Mouse (Mus musculus): ENCODE measurements around the gene Bola1. TPM values are rescaled to one million over a fixed set of nuclear protein-coding genes. Genes with fewer than 3 reads are reported as not detected.
"Not testable (repeated sequence)": the region's sequence is repeated elsewhere in the genome, so short reads cannot be mapped to it uniquely, and the experiment has no call there.

Bola1 gene
- polyA plus RNA-seq, 1 experiment from 2014 or later = 55.3 TPM

DNA sequence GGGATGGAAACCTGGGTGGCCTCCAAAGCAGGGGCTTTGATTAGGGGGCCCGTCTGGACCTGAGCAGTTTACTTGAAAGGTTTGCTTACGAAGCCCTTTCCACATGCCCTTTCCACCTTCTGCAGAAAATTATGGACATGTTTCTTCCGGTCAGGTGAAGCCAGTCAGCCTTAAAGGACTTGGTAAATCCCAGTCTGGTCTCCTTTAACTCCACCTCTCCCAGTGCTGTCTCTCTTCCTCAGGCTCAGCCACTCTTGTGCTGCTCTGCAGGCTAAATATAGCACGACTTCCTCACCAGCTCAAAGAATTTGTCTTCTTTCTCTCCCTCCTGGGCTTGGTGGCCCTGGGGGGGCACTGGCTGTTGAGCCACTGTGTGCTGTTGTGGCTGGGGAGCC is 37.1 kb downstream of the Bola1 start:
- in situ Hi-C loops (cut with MboI; ENCODE audit: low pct_unique_long_range_greater_than_20kb) = no loop called here
- ChIA-PET POLR2A (interaction anchor here (0.6 to 2.2 kb wide), 3 partner anchors 8 to 37 kb away, joined by 3 to 9 read pairs (median 5); partner anchors contain the start of genes Bola1, Hist2h2ab and Sf3b4), CTCF (interaction anchor here (0.9 to 2.0 kb wide), 3 partner anchors 9 to 14 kb away, joined by 3 to 5 read pairs (median 3); no protein-coding TSS in a partner anchor)
- DNase-seq (ENCODE audit: low read depth, low spot score) = no peak
- H3K27me3 ChIP-seq = no peaks in the 10 kb centered on the region
- TF ChIP-seq CTCF (IDR thresholded peaks at IDR 0.05) = no peak
- ATAC-seq = no peak

GRCm38 (mm10) chr3:96181510-96182381 is 37.8 kb downstream of the Bola1 start:
- CTCF ChIA-PET = interaction anchor here (1.1 kb wide), 1 partner anchor 10 kb away, joined by 3 read pairs; no protein-coding TSS in a partner anchor
- DNase-seq (ENCODE audit: low read depth, low spot score) (no peak), ATAC-seq (no peak)

DNA sequence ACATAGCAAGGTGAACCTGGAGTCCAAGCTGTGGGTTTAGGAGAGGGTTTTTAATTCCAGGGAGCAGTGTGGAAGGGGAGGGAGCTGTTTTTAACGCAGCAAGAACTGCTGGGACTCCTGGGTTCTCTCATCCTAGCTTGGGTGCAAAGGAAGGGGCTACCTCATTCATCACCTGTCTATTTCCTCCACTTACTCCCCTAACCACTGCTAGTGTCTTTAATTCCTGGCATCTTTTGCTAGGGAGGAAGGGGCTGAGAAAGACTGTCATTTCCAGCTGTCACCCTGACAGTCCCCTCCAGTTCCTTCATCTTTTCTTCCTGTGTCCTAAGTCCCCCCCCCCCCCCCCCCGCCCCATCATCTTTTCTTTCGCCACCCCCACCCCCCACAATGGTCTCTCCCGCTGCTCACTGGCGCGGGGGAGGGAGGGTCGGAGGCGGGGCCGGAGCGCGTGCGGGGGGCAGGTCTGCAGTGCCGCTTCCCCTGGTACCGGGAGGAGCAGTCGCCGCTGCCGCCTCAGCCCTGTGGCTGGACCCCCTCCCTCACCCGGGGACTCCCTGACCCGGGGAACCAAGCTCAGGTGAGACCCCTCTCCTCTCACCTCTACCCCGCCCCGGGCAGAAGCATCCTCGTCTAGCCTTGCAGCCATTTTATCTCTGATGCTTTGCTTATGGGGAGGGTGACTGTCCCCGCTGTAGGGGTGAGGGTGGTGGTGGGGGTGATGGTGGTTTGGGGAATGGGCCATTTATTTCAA is 38.6 kb downstream of the Bola1 start, which contains the start of gene Sv2a:
Gene Sv2a (plus strand): TSS at position 425 of the 751 bp plus-strand sequence.
- no peak for TF ChIP-seq CTCF (IDR thresholded peaks at IDR 0.05)
- ChIA-PET CTCF (interaction anchor here (1.2 to 1.8 kb wide), 2 partner anchors 11 to 115 kb away, joined by 4 to 5 read pairs; no protein-coding TSS in a partner anchor), POLR2A (interaction anchor here (2.2 to 2.9 kb wide), 3 partner anchors 8 to 38 kb away, joined by 5 to 10 read pairs (median 9); partner anchors contain the start of genes Bola1, Hist2h2ab and Sf3b4)
- no peaks in the 10 kb centered on the region for H3K27me3 ChIP-seq
- in situ Hi-C loops (cut with MboI; ENCODE audit: low pct_unique_long_range_greater_than_20kb) = no loop called here
- DNase-seq (ENCODE audit: low read depth, low spot score) (no peak), ATAC-seq (no peak)

More at GRCm38 (mm10) chr3:96181510-96182381, 37.8 kb downstream of the Bola1 start:
- no peaks in the 10 kb centered on the region for H3K27me3 ChIP-seq
- in situ Hi-C loops (cut with MboI; ENCODE audit: low pct_unique_long_range_greater_than_20kb) = no loop called here
- TF ChIP-seq CTCF (IDR thresholded peaks at IDR 0.05) = no peak
- POLR2A ChIA-PET = interaction anchor here (0.5 to 2.9 kb wide), 4 partner anchors 9 to 38 kb away, joined by 4 to 10 read pairs (median 7); partner anchors contain the start of genes Bola1, Hist2h2ab and Sf3b4

DNA sequence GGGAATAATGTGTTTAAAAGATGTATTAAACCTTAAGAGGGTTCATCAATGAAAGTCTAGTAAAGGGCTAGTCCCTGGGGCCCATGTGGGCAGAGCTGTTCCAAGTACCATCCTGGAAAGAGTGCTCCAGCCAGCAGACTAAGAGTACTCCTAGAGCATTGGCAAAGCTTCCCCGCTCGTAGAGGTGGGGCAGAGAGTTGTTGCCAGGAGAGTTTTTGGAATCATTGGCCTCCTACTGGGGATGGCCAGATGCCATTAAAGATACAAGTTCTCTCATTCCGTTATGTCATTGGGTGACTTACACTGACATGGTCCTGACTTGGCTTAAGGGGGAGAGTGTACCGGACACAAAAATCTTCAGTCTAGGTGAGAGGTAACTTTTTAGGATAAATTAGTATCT is 40.0 kb downstream of the Bola1 start:
- CTCF ChIA-PET = interaction anchor here (1.2 to 2.1 kb wide), 3 partner anchors 10 to 113 kb away, joined by 4 to 6 read pairs (median 5); no protein-coding TSS in a partner anchor
- ATAC-seq = no peak
- no peak for TF ChIP-seq CTCF (IDR thresholded peaks at IDR 0.05)
- POLR2A ChIA-PET = interaction anchor here (0.6 to 2.9 kb wide), 2 partner anchors 17 to 269 kb away, joined by 3 to 10 read pairs; no protein-coding TSS in a partner anchor
- in situ Hi-C loops (cut with MboI; ENCODE audit: low pct_unique_long_range_greater_than_20kb) = no loop called here
- H3K27me3 ChIP-seq = no peaks in the 10 kb centered on the region
- no peak for DNase-seq (ENCODE audit: low read depth, low spot score)

DNA sequence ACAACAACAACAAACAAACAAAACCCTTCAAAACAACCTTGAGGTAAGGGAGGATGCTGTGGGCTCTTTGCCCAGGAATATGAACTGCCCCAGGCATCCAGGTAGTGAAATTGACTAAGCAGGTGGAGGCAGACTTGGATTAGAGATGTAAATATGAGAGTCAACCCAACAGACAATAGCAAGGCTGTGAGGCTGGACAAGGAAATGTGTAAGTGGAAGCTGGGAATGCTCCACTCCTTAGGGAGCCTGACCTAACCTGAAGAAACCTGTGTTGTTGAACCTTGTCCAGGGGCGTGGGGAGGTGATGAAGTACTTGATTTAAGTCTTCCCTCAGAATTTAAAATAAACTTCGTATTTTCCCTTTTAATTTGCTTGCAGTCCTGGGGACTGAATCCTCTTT is 40.6 kb downstream of the Bola1 start:
- in situ Hi-C loops (cut with MboI; ENCODE audit: low pct_unique_long_range_greater_than_20kb) = no loop called here
- ChIA-PET CTCF (interaction anchor here (1.8 to 2.1 kb wide), 2 partner anchors 15 to 113 kb away, joined by 5 to 6 read pairs; no protein-coding TSS in a partner anchor), POLR2A (interaction anchor here (0.6 to 2.9 kb wide), 2 partner anchors 18 to 269 kb away, joined by 3 to 10 read pairs; no protein-coding TSS in a partner anchor)
- ATAC-seq (no peak), DNase-seq (ENCODE audit: low read depth, low spot score) (no peak)
- no peak for TF ChIP-seq CTCF (IDR thresholded peaks at IDR 0.05)
- H3K27me3 ChIP-seq = no peaks in the 10 kb centered on the region

DNA sequence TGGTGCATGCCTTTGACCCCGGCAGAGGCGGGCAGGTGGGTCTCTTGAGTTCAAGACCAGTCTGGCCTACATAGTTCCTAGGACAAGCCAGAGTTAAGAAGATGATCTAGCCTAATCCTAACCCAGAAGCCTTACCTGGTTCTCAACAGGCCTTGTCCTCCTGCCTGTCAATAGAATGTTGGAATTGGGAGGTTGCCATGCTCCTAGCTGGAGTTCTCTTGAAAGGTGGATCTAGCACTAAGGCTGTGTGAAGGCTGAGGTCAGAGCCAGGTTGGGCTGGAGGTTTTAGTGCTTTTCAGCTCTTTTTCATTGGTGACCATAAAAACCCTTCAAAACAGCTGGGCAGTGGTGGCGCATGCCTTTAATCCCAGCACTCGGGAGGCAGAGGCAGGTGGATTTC is 41.1 kb downstream of the Bola1 start:
- ATAC-seq (no peak), DNase-seq (ENCODE audit: low read depth, low spot score) (no peak)
- CTCF ChIA-PET = interaction anchor here (1.3 to 2.1 kb wide), 2 partner anchors 12 to 15 kb away, joined by 5 to 6 read pairs; no protein-coding TSS in a partner anchor
- H3K27me3 ChIP-seq = no peaks in the 10 kb centered on the region
- POLR2A ChIA-PET = interaction anchor here (1.1 kb wide), 1 partner anchor 13 kb away, joined by 3 read pairs; no protein-coding TSS in a partner anchor
- in situ Hi-C loops (cut with MboI; ENCODE audit: low pct_unique_long_range_greater_than_20kb) = no loop called here
- TF ChIP-seq CTCF (IDR thresholded peaks at IDR 0.05) = no peak

DNA sequence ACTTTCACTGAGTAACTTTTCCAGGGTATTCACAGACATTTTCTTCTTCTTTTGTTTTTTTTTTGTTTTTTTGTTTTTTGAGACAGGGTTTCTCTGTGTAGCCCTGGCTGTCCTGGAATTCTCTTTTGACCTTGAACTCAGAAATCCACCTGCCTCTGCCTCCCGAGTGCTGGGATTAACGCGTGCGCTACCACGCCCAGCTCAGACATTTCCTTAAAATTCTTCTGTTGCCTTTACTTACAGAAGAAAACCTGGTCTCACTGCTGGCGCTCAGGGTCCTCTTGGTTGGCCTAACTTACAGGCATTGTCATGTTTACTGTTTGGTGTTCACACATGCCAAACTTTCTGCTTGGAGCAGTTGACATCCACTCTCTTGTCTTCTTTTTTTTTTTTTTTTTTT is 44.3 kb downstream of the Bola1 start:
- H3K27me3 ChIP-seq = no peaks in the 10 kb centered on the region
- no peak for TF ChIP-seq CTCF (IDR thresholded peaks at IDR 0.05)
- ChIA-PET POLR2A (interaction anchor here (0.7 to 5.5 kb wide), 3 partner anchors 13 to 28 kb away, joined by 4 to 49 read pairs (median 20); partner anchors contain the start of gene Mtmr11), CTCF (interaction anchor here (1.3 kb wide), 1 partner anchor 13 kb away, joined by 3 read pairs; no protein-coding TSS in a partner anchor)
- ATAC-seq = no peak
- DNase-seq (ENCODE audit: low read depth, low spot score) = no peak
- in situ Hi-C loops (cut with MboI; ENCODE audit: low pct_unique_long_range_greater_than_20kb) = no loop called here

DNA sequence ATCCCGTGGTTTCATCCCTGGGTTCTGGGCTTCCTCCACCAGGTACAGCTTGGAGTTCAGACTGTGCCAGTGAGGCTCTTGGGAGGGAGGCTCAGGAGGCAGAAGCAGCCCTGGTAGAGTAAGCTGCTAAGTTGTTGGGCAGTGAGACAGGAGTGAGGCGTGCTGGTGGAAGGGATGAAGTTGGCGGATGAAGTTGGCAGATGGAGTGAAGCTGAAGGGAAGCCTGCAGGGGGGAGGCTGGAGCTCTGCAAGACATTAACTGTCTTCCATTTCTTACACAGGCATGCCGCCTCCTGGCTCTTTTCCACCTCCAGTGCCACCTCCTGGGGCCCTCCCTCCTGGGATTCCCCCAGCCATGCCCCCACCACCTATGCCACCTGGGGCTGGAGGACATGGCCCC is 45.5 kb downstream of the Bola1 start:
- ATAC-seq; DNase-seq (ENCODE audit: low read depth, low spot score); in situ Hi-C loops (cut with MboI; ENCODE audit: low pct_unique_long_range_greater_than_20kb); H3K27me3 ChIP-seq: not testable (repeated sequence)
- POLR2A ChIA-PET = interaction anchor here (1.3 to 5.5 kb wide), 4 partner anchors 9 to 47 kb away, joined by 3 to 49 read pairs (median 12); partner anchors contain the start of genes Hist2h2ac, Hist2h2be and Mtmr11
- CTCF ChIA-PET = interaction anchor here (1.3 kb wide), 1 partner anchor 11 kb away, joined by 3 read pairs; no protein-coding TSS in a partner anchor

GRCm38 (mm10) chr3:96173185-96173584 is 46.3 kb downstream of the Bola1 start:
- CTCF ChIA-PET = interaction anchor here (1.4 to 3.7 kb wide), 2 partner anchors 11 to 89 kb away, joined by 3 to 17 read pairs; partner anchors contain the start of gene Mtmr11
- POLR2A ChIA-PET = interaction anchor here (1.1 to 5.5 kb wide), 7 partner anchors 8 to 89 kb away, joined by 3 to 49 read pairs (median 3); partner anchors contain the start of genes Hist2h2ac, Hist2h2be, Mtmr11 and Sv2a
- in situ Hi-C loops (cut with MboI; ENCODE audit: low pct_unique_long_range_greater_than_20kb) = no loop called here
- H3K27me3 ChIP-seq = no peaks in the 10 kb centered on the region
- ATAC-seq (no peak), DNase-seq (ENCODE audit: low read depth, low spot score) (no peak)
- no peak for TF ChIP-seq CTCF (IDR thresholded peaks at IDR 0.05)
